Mouse (Mus musculus) left cerebral cortex, adult 8-10 months (tissue): ENCODE data around the gene Gm20878. TPM values are rescaled to one million over a fixed set of nuclear protein-coding genes. Genes with fewer than 3 reads are reported as not detected.
"Not testable (repeated sequence)": the region's sequence is repeated elsewhere in the genome, so short reads cannot be mapped to it uniquely, and the experiment has no call there.

Source experiments
- DNase-seq, 2 experiments: peaks; one replicate each; pipeline ENCODE4 v3.0.0; 2022; ENCODE audit warnings: low spot score in 2 of 2
- total RNA-seq, 4 experiments: library from RNA; stranded (reverse); gene quantifications; 2 replicates each; pipeline ENCODE4 v1.2.4; 2022

Gene Gm20878
- total RNA-seq = 10 to 100 TPM; 41.9 to 50.5 (median 45.2) TPM

DNA sequence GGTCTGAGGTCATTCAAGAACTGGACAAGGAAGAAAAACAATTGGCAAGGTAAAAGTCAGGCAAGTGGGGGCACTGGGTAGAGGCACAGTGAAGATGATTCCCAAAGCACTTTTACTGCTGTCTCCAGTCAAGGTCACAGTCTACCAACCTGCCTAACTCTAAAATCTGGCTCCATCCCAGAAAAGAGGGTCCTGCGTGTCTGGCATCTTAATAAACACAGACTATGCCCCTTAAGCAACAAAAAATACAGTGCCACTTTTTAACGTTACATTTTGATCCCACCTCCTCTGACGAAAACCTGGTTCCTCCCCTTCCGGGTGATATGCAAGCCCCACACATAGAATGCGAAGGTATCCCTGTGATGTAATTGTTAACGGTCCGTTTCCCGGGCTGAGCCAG lies at the start of gene Gm20878:
Gene Gm20878 (plus strand): TSS at position 301 of the 400 bp plus-strand sequence.
- not testable (repeated sequence) for DNase-seq

GRCm38 (mm10) chr4:41903310-41903709 lies 38.1 kb upstream of the Gm20878 start, which contains the start of gene Gm21541:
Gene Gm21541, plus strand, starts transcription at chr4:41903610.
- DNase-seq = not testable (repeated sequence)

DNA sequence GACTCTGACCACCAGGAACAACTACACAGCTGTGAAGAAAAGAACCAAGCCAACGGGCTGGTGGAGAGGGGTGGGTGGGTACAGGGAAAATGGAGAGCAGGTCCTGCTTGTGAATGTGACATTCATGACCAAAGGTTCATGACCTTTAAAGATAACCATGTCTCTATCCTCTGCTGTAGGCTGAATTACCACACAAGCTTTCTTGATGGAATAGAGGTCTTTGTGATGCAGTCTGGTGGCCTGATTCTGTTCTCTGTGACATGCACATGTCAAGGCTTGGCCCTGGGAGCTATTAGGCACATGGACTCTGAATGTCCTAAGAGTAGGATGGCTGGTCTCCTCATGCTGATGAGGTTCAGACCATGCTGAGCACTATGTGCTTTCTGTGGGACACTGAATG lies 24.4 kb downstream of the Gm20878 start, which contains the start of gene Fam205a4:
Gene Fam205a4 (plus strand): TSS at position 301 of the 400 bp plus-strand sequence.
- DNase-seq = not testable (repeated sequence)

Other genes starting within 250 kb of the Gm20878 start
- 100 to 1,000 TPM in 3 of 4 experiments, 10 to 100 TPM in 1; 96.7 to 125 (median 111) TPM for gene Cntfr, start 244.5 kb upstream of the Gm20878 start, total RNA-seq
- gene Il11ra1, start 241.6 kb upstream of the Gm20878 start, total RNA-seq = 10 to 100 TPM; 31.6 to 45.5 (median 38.1) TPM
- gene Rpp25l, start 228.0 kb upstream of the Gm20878 start, total RNA-seq = 10 to 100 TPM; 28.4 to 33.9 (median 30.0) TPM
- 100 to 1,000 TPM; 158 to 167 (median 165) TPM for gene Dctn3, start 218.4 kb upstream of the Gm20878 start, total RNA-seq
- gene Arid3c, start 210.4 kb upstream of the Gm20878 start, total RNA-seq = under 1 TPM; 0.37 to 0.78 (median 0.54) TPM
- 10 to 100 TPM; 71.9 to 85.1 (median 76.5) TPM for gene Galt, start 186.3 kb upstream of the Gm20878 start, total RNA-seq
- gene Sigmar1, start 185.4 kb upstream of the Gm20878 start, total RNA-seq = 10 to 100 TPM; 49.7 to 59.2 (median 54.4) TPM
- gene Ccl27a, start 167.3 kb upstream of the Gm20878 start, total RNA-seq = 100 to 1,000 TPM; 189 to 252 (median 238) TPM
- gene Gm21541, start 38.0 kb upstream of the Gm20878 start, total RNA-seq = 1 to 10 TPM in 2 of 4 experiments, not detected in 2; 2.0 to 6.1 TPM
- gene Fam205a4, start 24.5 kb downstream of the Gm20878 start, total RNA-seq = 1 to 10 TPM; 2.7 to 5.2 (median 4.8) TPM
- 1 to 10 TPM; 3.9 to 8.4 (median 5.3) TPM for gene Gm21093, start 93.2 kb downstream of the Gm20878 start, total RNA-seq
- gene Gm3893, start 149.6 kb downstream of the Gm20878 start, total RNA-seq = not detected
- gene Gm13304, start 173.2 kb downstream of the Gm20878 start, total RNA-seq = 10 to 100 TPM; 28.7 to 46.7 (median 35.2) TPM
- 10 to 100 TPM; 27.4 to 45.7 (median 33.5) TPM for gene Gm13306, start 211.9 kb downstream of the Gm20878 start, total RNA-seq
- gene Gm13305, start 227.0 kb downstream of the Gm20878 start, total RNA-seq = 1 to 10 TPM in 3 of 4 experiments, under 1 TPM in 1; 0.22 to 2.0 (median 1.3) TPM